Mouse (Mus musculus): Measurements from ENCODE around the gene Atoh8.

DNA sequence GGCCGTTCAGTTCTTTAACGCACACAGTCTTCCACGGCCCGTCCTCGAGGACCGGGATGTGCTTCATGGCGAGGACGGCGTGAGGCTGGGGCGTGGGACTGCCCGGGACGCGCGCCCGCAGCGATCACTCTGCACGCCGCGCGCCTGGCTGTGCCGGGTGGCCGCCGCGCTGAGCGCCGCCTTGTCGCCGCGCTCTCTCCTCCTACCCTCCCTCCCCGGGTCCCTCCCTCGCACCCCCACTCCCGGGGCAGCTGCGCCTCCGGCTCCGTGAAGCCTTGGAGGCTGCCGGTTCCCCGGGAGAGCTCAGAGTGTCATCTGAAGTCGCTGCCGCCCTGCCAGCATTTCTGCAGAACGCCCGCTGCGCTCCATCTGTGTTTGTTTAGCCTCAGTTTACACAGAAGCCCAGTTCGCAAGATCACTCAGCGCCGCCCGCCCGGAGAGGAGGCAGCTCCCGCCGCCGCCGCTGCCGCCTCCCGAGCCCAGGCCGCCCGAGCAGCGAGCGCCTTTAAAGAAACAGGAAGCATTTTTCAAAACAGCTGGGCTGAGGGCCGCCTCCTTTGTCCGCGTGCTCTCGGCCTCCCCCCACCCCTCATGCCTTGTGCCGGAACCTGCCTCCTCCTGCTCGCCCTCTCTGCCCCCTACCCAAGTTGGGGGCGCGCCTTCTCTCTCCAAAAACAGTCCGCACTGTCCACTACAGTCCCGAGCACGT lies at the start of gene Atoh8:
- TF ChIP-seq CTCF (IDR thresholded peaks at IDR 0.05; ENCODE audit: low read depth) (no peak), EP300 (IDR thresholded peaks at IDR 0.05; ENCODE audit: low read depth) (no peak)

Data from liver, embryonic 14.5 days (tissue).